Mouse (Mus musculus) C2C12 (cell line): ENCODE measurements around the gene Frmd4b.

Experiments
- CTCF ChIP-seq: IDR thresholded peaks from one replicate; pipeline ENCODE4 v1.5.1; 2011; ENCODE audit not compliant: control insufficient read depth, insufficient read depth, insufficient read length
- FOSL1 ChIP-seq: IDR thresholded peaks from one replicate; pipeline ENCODE4 v1.8.0; 2011; ENCODE audit warnings: mild to moderate bottlenecking, low read length; ENCODE audit not compliant: poor library complexity, insufficient read depth, severe bottlenecking
- MAX ChIP-seq: IDR thresholded peaks from one replicate; pipeline ENCODE4 v1.6.1; 2011; ENCODE audit warnings: mild to moderate bottlenecking, control low read depth
- MYOD1 ChIP-seq: IDR thresholded peaks from one replicate; pipeline ENCODE4 v1.6.1; 2011; ENCODE audit warnings: low read depth; ENCODE audit not compliant: control insufficient read depth, insufficient read length
- MYOG ChIP-seq: IDR thresholded peaks from one replicate; pipeline ENCODE4 v1.6.1; 2011; ENCODE audit not compliant: control insufficient read depth, insufficient read length; ENCODE audit errors: extremely low read depth
- USF1 ChIP-seq: IDR thresholded peaks from one replicate; pipeline ENCODE4 v1.6.1; 2011; ENCODE audit warnings: low read depth, mild to moderate bottlenecking, control low read depth, moderate library complexity

GRCm38 (mm10) chr6:97338843-97339242 is 278.5 kb downstream of the Frmd4b start:
- no peak for TF ChIP-seq CTCF
- no peak for TF ChIP-seq FOSL1
- TF ChIP-seq MYOD1: no peak
- TF ChIP-seq MAX: no peak
- TF ChIP-seq MYOG: no peak
- no peak for TF ChIP-seq USF1
